16 mouse cellular contexts compared by ENCODE assay signal in the genomic region with DNA sequence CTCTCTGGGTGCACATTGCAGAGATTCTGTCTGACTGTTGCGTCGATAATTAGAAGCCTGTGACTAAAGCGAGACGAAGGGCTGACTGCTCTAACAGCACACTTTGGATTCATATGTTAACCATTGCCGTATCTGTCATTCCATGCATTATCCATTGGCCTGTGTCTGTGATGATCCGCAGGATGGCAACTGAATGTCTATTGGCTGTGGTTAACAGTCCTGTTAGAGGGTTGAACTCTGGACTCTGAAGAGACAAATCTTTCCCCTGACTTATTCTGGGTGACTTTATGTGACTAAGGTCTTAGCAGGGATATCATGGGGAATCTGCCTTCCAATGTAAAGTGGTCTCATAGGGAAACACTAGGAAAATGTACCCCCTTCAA.
"Had no signal": no experiment of that assay in that cellular context is flagged by ENCODE, and none has a peak within 500 bp of the region (broad histone marks: within the 10 kb centered on the region; RNA-seq: fewer than 3 reads in every experiment).

No protein-coding gene starts in this region.

- H3K27ac ChIP-seq: kidney, postnatal 0 days; left cerebral cortex, adult 2 months; liver, embryonic 13.5 days; midbrain, embryonic 10.5 days; midbrain, embryonic 13.5 days; stomach, embryonic 15.5 days had no signal

- DNase-seq: layer of hippocampus, postnatal 36 days; liver, embryonic 13.5 days; lung, adult 2 months; lung, postnatal 14 days; lung, postnatal 4 days; thymus, adult 2 months; thymus, postnatal 14 days; thymus, postnatal 4 days had no signal

- H3K9ac ChIP-seq: liver, embryonic 13.5 days; midbrain, embryonic 13.5 days; stomach, embryonic 15.5 days had no signal

- H3K36me3 ChIP-seq: liver, embryonic 13.5 days; midbrain, embryonic 10.5 days; midbrain, embryonic 13.5 days; stomach, embryonic 15.5 days had no signal

- H3K4me2 ChIP-seq: liver, embryonic 13.5 days; midbrain, embryonic 13.5 days; stomach, embryonic 15.5 days had no signal

- H3K4me3 ChIP-seq: left cerebral cortex, adult 2 months; liver, embryonic 13.5 days; midbrain, embryonic 10.5 days; midbrain, embryonic 13.5 days; stomach, embryonic 15.5 days had no signal

- ATAC-seq: inflammation-experienced regulatory T-cells, adult 6 months; intestine, embryonic 16.5 days; midbrain, embryonic 13.5 days; midbrain, embryonic 16.5 days had no signal

- H3K27me3 ChIP-seq: liver, embryonic 13.5 days; stomach, embryonic 15.5 days had no signal

- H3K9me3 ChIP-seq: liver, embryonic 13.5 days; midbrain, embryonic 10.5 days; midbrain, embryonic 13.5 days; stomach, embryonic 15.5 days had no signal

- H3K4me1 ChIP-seq: stomach, embryonic 15.5 days had no signal
